11 mouse cellular contexts compared by ENCODE assay signal in the genomic region with DNA sequence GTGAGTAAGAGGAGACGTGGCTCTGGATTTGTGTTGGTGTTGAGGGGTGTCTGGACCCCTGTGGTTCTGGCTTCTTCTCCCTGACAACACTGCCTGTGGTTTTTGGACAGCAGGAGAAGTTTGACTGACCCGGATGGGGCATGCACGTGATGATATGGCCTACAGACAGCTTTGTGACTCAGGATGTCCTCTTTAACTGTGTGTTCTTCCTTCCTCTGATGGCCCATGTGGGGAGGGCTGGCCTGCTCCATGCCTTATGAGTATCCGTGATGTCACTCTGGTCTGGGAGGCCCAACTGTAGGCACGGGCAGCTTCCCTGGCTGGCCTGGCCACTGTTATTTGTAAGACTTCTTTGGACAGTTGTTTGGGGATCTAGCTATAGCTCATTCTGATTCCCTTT. TPM values are rescaled to one million over a fixed set of nuclear protein-coding genes. Genes with fewer than 3 reads are reported as not detected.
DNase-seq lines count a peak whose midpoint lies in the region; ATAC-seq and TF ChIP-seq lines count a peak whose summit lies in the region.
"Had no signal": no experiment of that assay in that cellular context is flagged by ENCODE, and none has a peak within 500 bp of the region (broad histone marks: within the 10 kb centered on the region; RNA-seq: fewer than 3 reads in every experiment).

No protein-coding gene starts in this region.

- intact Hi-C loops in gastrocnemius, adult 2 months (cut with DNase I) = no loop called here
- intact Hi-C loops in gastrocnemius, postnatal 36 days (cut with DNase I) = loop anchor here (5.0 kb wide), 1 partner anchor 44 kb away; no protein-coding TSS in a partner anchor

- H3K9ac ChIP-seq in lung, embryonic 16.5 days (ENCODE audit: low read length) = 0 out of 2 replicates have a peak overlapping the region, but pooled peaks have one; percentile 7
- H3K9ac ChIP-seq: limb, embryonic 12.5 days; stomach, embryonic 15.5 days had no signal

- peaks cover 59% of the 10 kb centered on the region for H3K4me1 ChIP-seq in lung, embryonic 16.5 days (replicated peaks; ENCODE audit: control insufficient read depth, insufficient read depth, low read length)
- H3K4me1 ChIP-seq in midbrain, embryonic 10.5 days = peaks cover 66% of the 10 kb centered on the region

- H3K27me3 ChIP-seq in lung, embryonic 16.5 days (ENCODE audit: control insufficient read depth, insufficient read depth, low read depth, low read length) = no peaks in the 10 kb centered on the region
- H3K27me3 ChIP-seq in midbrain, embryonic 10.5 days (ENCODE audit: low read depth, poor library complexity, severe bottlenecking) = peaks cover 9% of the 10 kb centered on the region
- H3K27me3 ChIP-seq: limb, embryonic 12.5 days; stomach, embryonic 15.5 days had no signal

- no peak for TF ChIP-seq CTCF in gastrocnemius, adult 2 months (IDR thresholded peaks at IDR 0.05)

- peak; percentile 56; the same call in 1 of the 2 replicates for ATAC-seq in lung, embryonic 16.5 days (ENCODE audit: low read depth)
- ATAC-seq: forebrain, embryonic 14.5 days had no signal

- DNase-seq in gastrocnemius, adult 2 months = peak; percentile 45
- DNase-seq in gastrocnemius, postnatal 36 days = no peak
- DNase-seq in adrenal gland, postnatal 25 days = peak; percentile 18
- peak; percentile 43 for DNase-seq in heart, postnatal 4 days
- no peak for DNase-seq in ovary, postnatal 10 days (ENCODE audit: low spot score)
- DNase-seq in midbrain, embryonic 10.5 days (ENCODE audit: low spot score) = no peak
- no peak for DNase-seq in yolk sac, embryonic 10.5 days (ENCODE audit: low spot score)

- 67% methylated on average over 5 of the region's 5 CpGs for WGBS in lung, embryonic 16.5 days
- 88% methylated on average over 5 of the region's 5 CpGs for WGBS in midbrain, embryonic 10.5 days

- H3K4me3 ChIP-seq in gastrocnemius, adult 2 months = peak overlapping the region; percentile 13; the same call in 1 of the 2 replicates
- no peak overlapping the region for H3K4me3 ChIP-seq in lung, embryonic 16.5 days (ENCODE audit: low read length)
- H3K4me3 ChIP-seq in midbrain, embryonic 10.5 days = no peak overlapping the region
- H3K4me3 ChIP-seq: limb, embryonic 12.5 days; stomach, embryonic 15.5 days had no signal

- no peaks in the 10 kb centered on the region for H3K36me3 ChIP-seq in lung, embryonic 16.5 days (ENCODE audit: control insufficient read depth, insufficient read depth, low read length)
- no peaks in the 10 kb centered on the region for H3K36me3 ChIP-seq in midbrain, embryonic 10.5 days
- H3K36me3 ChIP-seq: limb, embryonic 12.5 days; stomach, embryonic 15.5 days had no signal

- no peaks in the 10 kb centered on the region for H3K9me3 ChIP-seq in lung, embryonic 16.5 days (ENCODE audit: control insufficient read depth, low read length)
- no peaks in the 10 kb centered on the region for H3K9me3 ChIP-seq in midbrain, embryonic 10.5 days (replicated peaks)
- H3K9me3 ChIP-seq: limb, embryonic 12.5 days; stomach, embryonic 15.5 days had no signal

- peak overlapping the region; percentile 86 for H3K27ac ChIP-seq in gastrocnemius, adult 2 months
- H3K27ac ChIP-seq in lung, embryonic 16.5 days (ENCODE audit: low read length) = peak overlapping the region; percentile 43; the same call in 1 of the 2 replicates
- H3K27ac ChIP-seq in midbrain, embryonic 10.5 days (replicated peaks) = no peak overlapping the region
- H3K27ac ChIP-seq: limb, embryonic 12.5 days; stomach, embryonic 15.5 days had no signal

- no peak overlapping the region for H3K4me2 ChIP-seq in lung, embryonic 16.5 days (ENCODE audit: low read depth, low read length)
- H3K4me2 ChIP-seq: limb, embryonic 12.5 days; stomach, embryonic 15.5 days had no signal

RNA-seq across cellular contexts. Expression of a gene that starts 11.7 kb away (rescaled TPM):
- 100 to 1,000 TPM; 118 to 120 TPM for total RNA-seq in gastrocnemius, adult 2 months (2021)
- 100 to 1,000 TPM in 1 of 2 experiments, 10 to 100 TPM in 1; 95.6 to 103 TPM for total RNA-seq in gastrocnemius, postnatal 36 days (2021)
- total RNA-seq in adrenal gland, postnatal 25 days (2021) = 47.8 and 51.5 TPM in 2 replicates
- total RNA-seq in heart, postnatal 4 days (2021) = 10 to 100 TPM; 39.0 to 43.2 TPM
- polyA plus RNA-seq in lung, embryonic 16.5 days (2015; fragmentation: Nextera tagmentation; extraction: Ambion mirVana) = 11.3 TPM in 2 replicates
- polyA plus RNA-seq in midbrain, embryonic 10.5 days (2016; fragmentation: Nextera tagmentation; extraction: Ambion mirVana) = 7.5 and 7.6 TPM in 2 replicates

Comparison
In these comparisons a context has a peak if more than half of its experiments do, and no peak if none do; other contexts are left out.
1. DNase-seq: peak in gastrocnemius, adult 2 months (single experiment), adrenal gland, postnatal 25 days (single experiment) and heart, postnatal 4 days (single experiment); none in gastrocnemius, postnatal 36 days (0 of 2), ovary, postnatal 10 days (single experiment), midbrain, embryonic 10.5 days (single experiment) and yolk sac, embryonic 10.5 days (single experiment).